Mouse (Mus musculus) brown adipose tissue, adult 24 weeks (tissue): ENCODE measurements at regions not wholly inside any gene's neighbourhood (a gene's known extent, or its start where the extent isn't known, plus 50 kb on each side); places are given as distances from the start of the nearest gene placed in this dataset.

Experiments used
- H3K27ac ChIP-seq: fragments of 200-500 bp; replicated peaks from 2 replicates; pipeline ENCODE4 v1.5.1; 2012; ENCODE audit warnings: low read depth, mild to moderate bottlenecking, low read length
- H3K4me1 ChIP-seq: fragments of 200-500 bp; 2 replicates; pipeline ENCODE4 v1.6.1; 2012; ENCODE audit warnings: low read length, mixed read lengths; ENCODE audit not compliant: control insufficient read depth, insufficient read depth, insufficient read length
- H3K4me3 ChIP-seq: fragments of 200-500 bp; 2 replicates; pipeline ENCODE4 v1.5.1; 2012; ENCODE audit warnings: low read depth, mild to moderate bottlenecking, low read length, moderate library complexity; ENCODE audit not compliant: insufficient read depth

DNA sequence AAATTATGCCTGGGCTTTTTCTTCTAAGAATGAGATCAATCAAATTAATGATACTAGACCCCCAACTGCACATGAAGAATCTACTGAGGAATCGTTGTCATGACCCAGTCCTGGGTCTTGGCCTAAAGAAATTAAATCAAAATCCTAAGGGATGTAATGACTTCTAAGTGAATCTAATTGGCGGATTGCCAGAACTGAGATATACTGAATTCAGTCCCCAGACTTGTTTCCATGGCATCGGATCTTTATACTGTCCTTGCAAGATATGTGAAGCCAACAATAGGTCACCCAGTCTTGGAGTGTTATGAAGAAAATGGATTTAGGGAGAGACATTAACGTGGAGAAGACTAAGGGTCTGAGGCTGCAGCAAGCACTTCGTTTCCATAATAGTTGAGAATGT lies 360.4 kb upstream of the Kif18a start:
- H3K27ac ChIP-seq = no peak overlapping the region

DNA sequence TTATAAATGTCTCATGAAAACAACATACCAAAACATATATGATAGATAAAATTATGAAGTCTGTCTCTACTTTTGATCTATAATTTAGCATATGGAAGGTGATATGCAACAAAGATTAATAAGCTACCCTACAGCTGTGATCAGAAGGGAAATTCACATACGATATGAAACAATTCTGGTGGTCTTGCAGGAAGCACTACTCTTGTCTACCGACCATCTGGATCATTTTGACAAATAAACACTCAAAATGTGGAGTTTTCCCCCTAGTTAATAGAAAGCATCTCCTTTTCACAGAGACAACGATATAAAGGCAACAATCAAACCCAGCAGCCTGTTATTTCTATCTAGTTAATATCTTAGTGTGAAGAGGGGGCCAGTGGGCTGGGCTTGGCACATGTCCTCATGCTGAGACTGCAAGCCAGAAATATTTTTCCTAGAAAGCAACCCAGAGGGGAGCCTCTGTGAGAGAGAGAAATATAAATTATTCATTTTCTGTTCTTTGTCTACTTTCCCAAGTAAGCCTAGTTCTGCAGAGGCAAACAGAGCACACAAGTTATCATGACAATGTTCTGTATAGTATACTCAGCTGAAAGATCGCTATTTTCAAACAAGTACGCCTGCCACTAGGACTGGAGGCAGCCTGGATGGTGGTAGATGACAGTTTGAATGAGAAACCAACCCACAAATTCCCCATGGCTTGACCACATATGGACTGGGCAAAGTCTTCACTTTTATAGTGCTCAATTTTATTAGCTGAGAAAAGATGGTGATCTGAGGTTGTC lies 344.4 kb upstream of the Kif18a start:
- no peaks in the 10 kb centered on the region for H3K4me1 ChIP-seq
- H3K4me3 ChIP-seq = no peak overlapping the region
- no peak overlapping the region for H3K27ac ChIP-seq

More for the DNA sequence above, 360.4 kb upstream of the Kif18a start:
- Histone ChIP-seq H3K4me1 (no peaks in the 10 kb centered on the region), H3K4me3 (no peak overlapping the region)

DNA sequence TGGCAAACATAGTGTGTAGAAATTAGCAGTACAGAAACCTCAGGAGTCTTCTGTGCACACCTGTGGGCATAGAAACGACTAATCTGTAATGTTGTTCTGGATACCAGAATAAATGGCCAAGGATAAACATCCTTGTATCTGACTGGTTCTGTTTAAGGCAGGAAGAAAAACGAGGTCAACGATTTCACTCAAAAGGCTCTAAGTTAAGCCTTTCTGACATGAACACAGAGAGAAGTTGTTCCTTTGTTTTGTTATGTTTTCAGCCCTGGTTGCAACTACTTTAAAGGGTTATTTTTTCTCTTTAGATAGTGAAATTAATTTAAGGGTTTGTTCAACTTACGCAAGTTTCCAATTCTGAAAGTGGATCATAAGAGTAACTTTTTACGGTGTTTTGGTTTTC lies 299.6 kb upstream of the Kif18a start:
- Histone ChIP-seq H3K4me3 (no peak overlapping the region), H3K4me1 (no peaks in the 10 kb centered on the region), H3K27ac (no peak overlapping the region)

GRCm38 (mm10) chr2:109016223-109016622 lies 264.3 kb upstream of the Kif18a start:
- no peaks in the 10 kb centered on the region for H3K4me1 ChIP-seq
- no peak overlapping the region for H3K4me3 ChIP-seq
- no peak overlapping the region for H3K27ac ChIP-seq

DNA sequence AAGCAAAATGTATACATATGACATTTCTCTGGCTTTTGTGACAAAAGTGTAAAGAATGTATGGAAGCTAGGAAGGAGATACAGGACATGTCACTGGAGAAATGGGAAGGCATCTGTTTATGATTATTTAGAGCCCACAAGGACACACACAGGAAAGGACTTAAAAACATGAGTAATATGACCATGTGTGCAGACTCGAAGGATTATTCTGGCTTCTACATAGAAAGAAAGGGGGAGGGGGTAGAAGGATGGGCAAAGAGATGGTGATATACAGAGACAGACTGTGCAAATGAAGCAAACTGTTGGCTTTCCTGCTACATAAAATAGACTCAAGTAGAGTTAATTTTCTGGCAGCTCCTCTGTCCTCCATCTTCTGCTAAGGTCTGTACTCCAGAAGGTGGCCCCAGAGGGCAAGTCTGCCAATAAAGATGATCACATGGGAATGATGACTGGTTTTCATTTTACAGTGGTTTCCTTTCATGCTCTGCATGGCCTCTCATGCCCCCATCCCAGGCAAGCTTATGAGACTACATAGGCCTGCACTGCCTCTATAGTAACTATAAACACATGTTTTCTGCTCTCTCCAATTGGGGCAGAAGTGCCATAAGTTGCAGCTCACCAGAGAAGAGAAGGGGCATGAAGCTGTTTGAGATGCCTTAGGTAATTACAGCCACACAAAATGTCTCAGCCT lies 263.4 kb upstream of the Kif18a start:
- H3K4me1 ChIP-seq = no peaks in the 10 kb centered on the region
- no peak overlapping the region for H3K27ac ChIP-seq
- H3K4me3 ChIP-seq = no peak overlapping the region

GRCm38 (mm10) chr2:109038131-109038695 lies 242.3 kb upstream of the Kif18a start:
- no peaks in the 10 kb centered on the region for H3K4me1 ChIP-seq
- H3K4me3 ChIP-seq = no peak overlapping the region
- no peak overlapping the region for H3K27ac ChIP-seq
